Mouse (Mus musculus) stomach, postnatal 0 days (tissue): Measurements from ENCODE around the gene Prelp. TPM values are rescaled to one million over a fixed set of nuclear protein-coding genes. Genes with fewer than 3 reads are reported as not detected.

Experiments
- ATAC-seq: fragments of 200-750 bp; cut with Nextera tagmentation; 2 replicates; pipeline ENCODE4 v1.8.0; 2017; ENCODE audit not compliant: low FRiP score, low TSS enrichment
- DNase-seq: peaks from one replicate; pipeline ENCODE4 v3.0.0-alpha.2; 2016; ENCODE audit warnings: low spot score
- H3K27ac ChIP-seq: fragments of 300-500 bp; sonication (generic); replicated peaks from 2 replicates; pipeline ENCODE4 v1.5.1; 2014; ENCODE audit warnings: mild to moderate bottlenecking, control low read depth
- H3K27me3 ChIP-seq: fragments of 300-500 bp; sonication (generic); 2 replicates; pipeline ENCODE4 v1.6.1; 2014; ENCODE audit warnings: low read length; ENCODE audit not compliant: control insufficient read depth, insufficient read depth
- H3K36me3 ChIP-seq: fragments of 300-500 bp; sonication (generic); 2 replicates; pipeline ENCODE4 v1.6.1; 2014; ENCODE audit warnings: low read length, mixed read lengths; ENCODE audit not compliant: control insufficient read depth, insufficient read depth
- H3K4me1 ChIP-seq: fragments of 300-500 bp; sonication (generic); replicated peaks from 2 replicates; pipeline ENCODE4 v1.6.1; 2014; ENCODE audit warnings: antibody characterized with exemption; ENCODE audit not compliant: control insufficient read depth, insufficient read depth
- H3K4me2 ChIP-seq: fragments of 300-500 bp; sonication (generic); replicated peaks from 2 replicates; pipeline ENCODE4 v1.6.1; 2014; ENCODE audit warnings: low read depth, mild to moderate bottlenecking, control low read depth, moderate library complexity
- H3K4me3 ChIP-seq: fragments of 300-500 bp; sonication (generic); 2 replicates; pipeline ENCODE4 v1.5.1; 2014; ENCODE audit warnings: low read depth, low read length, control low read depth
- H3K9ac ChIP-seq: fragments of 300-500 bp; sonication (generic); 2 replicates; pipeline ENCODE4 v1.6.1; 2014; ENCODE audit warnings: mild to moderate bottlenecking, low read length, control low read depth, mixed read lengths
- H3K9me3 ChIP-seq: fragments of 300-500 bp; sonication (generic); 2 replicates; pipeline ENCODE4 v1.6.1; 2016; ENCODE audit warnings: low read length; ENCODE audit not compliant: control insufficient read depth
- CTCF ChIP-seq: IDR thresholded peaks from 2 replicates; pipeline ENCODE4 v1.5.1; 2016; ENCODE audit warnings: antibody characterized with exemption, low read depth, mild to moderate bottlenecking, moderate library complexity
- EP300 ChIP-seq: optimal IDR thresholded peaks from 2 replicates; pipeline ENCODE3; 2016; ENCODE audit warnings: antibody characterized with exemption
- WGBS: fragments of 180-500 bp; shearing (Covaris S2); extraction: QIAGEN DNeasy Blood & Tissue Kit; methylation state at CpG from one replicate; pipeline ENCODE4 v1.1.7; 2014; 5-methylcytosine and 5-hydroxymethylcytosine counted together
- polyA plus RNA-seq: library from polyadenylated mRNA; unstranded; fragments of >200 nt; fragmentation: Nextera tagmentation; extraction: Ambion mirVana; gene quantifications from 2 replicates; pipeline ENCODE4 v1.2.1, GENCODE M21; 2015

Prelp gene
- polyA plus RNA-seq, 1 experiment from 2014 or later, result 4.7 TPM

DNA sequence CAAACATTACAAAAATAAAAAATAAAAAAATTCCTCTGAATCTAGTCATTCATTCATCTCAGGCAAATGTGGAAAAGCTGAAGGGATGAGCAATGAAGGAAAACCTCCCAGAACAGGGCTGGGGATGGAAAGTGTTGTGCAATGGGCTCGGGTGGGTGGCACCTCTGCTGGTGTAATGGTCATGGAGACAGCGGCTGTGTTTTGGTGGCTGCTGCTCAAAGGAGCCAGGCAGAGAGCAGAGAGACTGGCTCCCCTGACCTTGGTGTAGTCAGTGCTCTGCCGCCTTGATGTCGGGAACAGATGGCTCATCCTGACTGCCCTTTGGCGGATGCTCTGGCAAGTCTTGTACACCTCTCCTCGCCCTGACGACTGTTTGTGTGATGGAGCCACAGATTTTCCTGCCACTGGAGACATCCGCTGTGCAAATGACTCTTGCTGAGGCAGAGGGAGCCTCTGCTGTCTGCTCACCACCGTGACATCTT, 32.1 kb upstream of the Prelp start:
- 49% methylated on average over 9 of the region's 9 CpGs for WGBS
- Histone ChIP-seq H3K27ac (no peak overlapping the region), H3K9ac (no peak overlapping the region), H3K4me3 (no peak overlapping the region), H3K9me3 (no peaks in the 10 kb centered on the region), H3K4me1 (no peaks in the 10 kb centered on the region), H3K36me3 (no peaks in the 10 kb centered on the region), H3K4me2 (no peak overlapping the region), H3K27me3 (no peaks in the 10 kb centered on the region)
- DNase-seq (no peak), ATAC-seq (no peak)
- TF ChIP-seq EP300 (no peak), CTCF (no peak)

DNA sequence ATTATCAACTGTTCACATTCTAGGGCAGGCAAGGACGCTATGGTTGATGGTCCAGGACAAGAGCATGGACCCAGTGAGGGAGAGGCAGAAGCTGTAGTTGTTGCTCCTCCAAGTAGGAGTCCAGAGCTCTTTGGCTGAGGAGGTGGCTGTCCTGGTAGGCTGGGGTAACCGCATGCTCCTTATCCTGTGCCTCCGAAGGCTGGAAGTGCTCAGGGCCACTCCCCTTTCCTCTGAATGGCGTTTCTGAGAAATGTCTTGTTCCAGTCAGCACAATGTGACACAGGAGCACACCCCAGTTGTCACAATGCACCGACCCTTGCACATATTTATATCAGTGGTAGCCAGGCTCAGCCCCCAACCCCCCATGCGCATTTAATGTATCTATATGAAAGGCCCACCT, 30.4 kb upstream of the Prelp start:
- H3K9ac ChIP-seq, result no peak overlapping the region
- no peak for DNase-seq
- no peak overlapping the region for H3K27ac ChIP-seq
- TF ChIP-seq EP300, result no peak
- no peak for TF ChIP-seq CTCF
- H3K9me3 ChIP-seq, result no peaks in the 10 kb centered on the region
- no peaks in the 10 kb centered on the region for H3K36me3 ChIP-seq
- H3K4me3 ChIP-seq, result no peak overlapping the region
- ATAC-seq, result peak; percentile 54; the same call in 1 of the 2 replicates
- WGBS, result 65% methylated on average over 6 of the region's 6 CpGs
- H3K27me3 ChIP-seq, result no peaks in the 10 kb centered on the region
- H3K4me2 ChIP-seq, result no peak overlapping the region
- no peaks in the 10 kb centered on the region for H3K4me1 ChIP-seq

DNA sequence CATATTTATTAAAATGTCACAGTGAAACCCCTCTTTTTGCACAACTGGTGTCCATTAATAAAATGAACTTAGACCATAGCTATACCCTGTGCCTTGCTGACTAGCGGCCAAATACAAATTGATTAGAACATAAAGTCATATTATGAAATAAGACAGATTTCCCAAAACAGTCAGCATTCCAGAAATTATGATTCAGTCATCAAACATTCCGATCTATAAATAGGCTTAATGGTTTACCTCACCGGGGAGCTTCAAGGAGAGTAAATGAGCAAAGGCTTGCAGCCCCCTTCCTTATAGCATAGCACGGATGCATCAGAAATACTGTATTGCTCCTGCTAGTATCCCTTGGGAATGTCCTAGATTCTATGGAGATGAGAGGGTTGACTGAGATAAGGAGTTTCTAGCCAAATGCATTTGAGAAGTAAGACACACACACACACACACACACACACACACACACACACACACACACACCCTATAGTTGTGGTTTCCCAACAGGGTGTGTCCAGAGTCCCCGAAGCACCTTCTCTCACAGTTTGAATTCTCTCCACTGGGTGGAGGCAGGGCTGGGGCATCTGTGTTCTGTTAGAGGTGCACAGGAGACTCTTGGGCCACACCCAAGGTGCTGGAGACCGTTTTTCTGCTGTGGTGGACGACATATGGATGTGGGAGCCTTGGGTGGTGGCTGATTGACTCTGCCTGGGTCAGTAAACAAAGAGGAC, 29.0 kb upstream of the Prelp start:
- no peaks in the 10 kb centered on the region for H3K9me3 ChIP-seq
- DNase-seq, result peak; percentile 32
- peak; percentile 65; the same call in 1 of the 2 replicates for ATAC-seq
- no peak overlapping the region for H3K4me2 ChIP-seq
- no peaks in the 10 kb centered on the region for H3K4me1 ChIP-seq
- H3K27me3 ChIP-seq, result no peaks in the 10 kb centered on the region
- H3K27ac ChIP-seq, result no peak overlapping the region
- 24% methylated on average over 7 of the region's 7 CpGs for WGBS
- H3K36me3 ChIP-seq, result no peaks in the 10 kb centered on the region
- H3K9ac ChIP-seq, result no peak overlapping the region
- no peak for TF ChIP-seq EP300
- peak; percentile 58 for TF ChIP-seq CTCF
- H3K4me3 ChIP-seq, result no peak overlapping the region

DNA sequence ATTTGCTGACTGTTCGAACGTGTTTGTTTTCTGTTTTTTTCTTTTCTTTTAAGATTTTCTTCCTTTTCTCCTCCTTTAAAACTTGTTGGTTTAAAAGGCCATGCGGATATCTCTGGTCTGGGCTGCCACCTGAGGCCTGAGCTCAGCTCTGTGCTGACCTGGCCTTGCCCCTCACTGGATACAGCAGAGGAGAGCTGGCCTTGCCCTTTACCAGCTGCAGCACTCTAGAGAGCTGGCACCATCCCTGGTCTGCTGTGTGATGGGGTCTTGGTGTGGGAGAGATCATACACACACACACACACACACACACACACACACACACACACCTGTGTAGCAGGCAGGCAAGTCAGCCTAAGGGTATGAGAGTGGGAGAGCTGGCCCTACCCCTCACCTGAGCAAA, 23.9 kb upstream of the Prelp start:
- H3K27ac ChIP-seq, result no peak overlapping the region
- no peaks in the 10 kb centered on the region for H3K4me1 ChIP-seq
- H3K9ac ChIP-seq, result no peak overlapping the region
- no peak overlapping the region for H3K4me3 ChIP-seq
- WGBS, result 88% methylated on average over 3 of the region's 3 CpGs
- no peak overlapping the region for H3K4me2 ChIP-seq
- H3K27me3 ChIP-seq, result no peaks in the 10 kb centered on the region
- H3K9me3 ChIP-seq, result no peaks in the 10 kb centered on the region
- DNase-seq (no peak), ATAC-seq (no peak)
- TF ChIP-seq CTCF, result no peak
- TF ChIP-seq EP300, result no peak
- H3K36me3 ChIP-seq, result no peaks in the 10 kb centered on the region

GRCm38 (mm10) chr1:133941904-133942303, 20.7 kb upstream of the Prelp start:
- no peak overlapping the region for H3K4me2 ChIP-seq
- H3K4me3 ChIP-seq, result no peak overlapping the region
- no peaks in the 10 kb centered on the region for H3K9me3 ChIP-seq
- DNase-seq, result no peak
- no peak overlapping the region for H3K27ac ChIP-seq
- H3K4me1 ChIP-seq, result no peaks in the 10 kb centered on the region
- no peak for ATAC-seq
- no peaks in the 10 kb centered on the region for H3K36me3 ChIP-seq
- TF ChIP-seq CTCF (no peak), EP300 (no peak)
- 66% methylated on average over 3 of the region's 3 CpGs for WGBS
- no peak overlapping the region for H3K9ac ChIP-seq
- no peaks in the 10 kb centered on the region for H3K27me3 ChIP-seq

DNA sequence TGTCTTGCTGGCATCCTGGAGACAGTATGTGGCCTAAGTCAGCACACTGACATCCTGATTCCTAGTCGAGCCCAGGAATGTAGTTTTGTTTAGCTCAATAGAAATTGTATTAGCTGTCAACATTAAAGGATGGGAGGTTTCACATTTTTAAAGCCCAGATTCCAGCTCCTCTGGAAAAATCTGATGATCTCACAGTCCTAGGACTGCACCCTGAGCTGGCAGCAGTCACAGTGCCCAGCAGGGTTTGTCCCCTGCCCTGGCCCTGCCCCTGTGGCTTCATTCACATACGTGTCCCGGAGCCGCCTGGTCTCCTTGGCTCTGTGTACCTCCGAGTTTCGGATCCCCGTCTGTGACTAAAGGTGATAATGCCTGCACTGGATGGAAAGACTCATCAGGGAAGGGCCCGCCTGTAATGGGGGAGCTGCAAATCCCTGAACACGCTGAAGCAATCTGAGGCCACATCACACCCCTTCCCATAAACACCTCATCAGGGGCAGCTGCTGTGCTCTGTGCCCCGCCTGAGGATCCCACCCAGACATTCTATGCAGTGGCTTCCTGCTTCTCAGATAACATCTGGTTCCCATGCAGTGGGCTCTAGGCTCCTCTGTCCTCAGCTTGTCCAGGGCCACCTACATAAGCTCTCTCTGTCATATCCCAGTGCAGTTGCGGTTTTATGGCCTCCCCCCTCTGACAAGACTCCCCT, 20.1 kb upstream of the Prelp start:
- peak overlapping the region; percentile 61 for H3K27ac ChIP-seq
- peak; percentile 40; the same call in 1 of the 2 replicates for ATAC-seq
- WGBS, result 49% methylated on average over 11 of the region's 11 CpGs

More for the DNA sequence above, 20.1 kb upstream of the Prelp start:
- DNase-seq, result no peak
- Histone ChIP-seq H3K9me3 (no peaks in the 10 kb centered on the region), H3K9ac (0 out of 2 replicates have a peak overlapping the region, but pooled peaks have one; percentile 18), H3K4me3 (no peak overlapping the region), H3K36me3 (no peaks in the 10 kb centered on the region), H3K4me1 (no peaks in the 10 kb centered on the region), H3K4me2 (no peak overlapping the region), H3K27me3 (no peaks in the 10 kb centered on the region)
- TF ChIP-seq CTCF (no peak), EP300 (no peak)
